Mouse (Mus musculus) c-Kit-positive CD71-positive TER-119-positive erythroid progenitor cells, embryonic 14.5 days (primary cell): ENCODE results near the gene Rgl2.
A peak's percentile ranks its signal among the peaks of the same experiment; 100 is the strongest.

Source experiments
- DNase-seq: peaks from one replicate; pipeline ENCODE4 v3.0.0-alpha.2; 2013; ENCODE audit warnings: low spot score

The Rgl2 gene

GRCm38 (mm10) chr17:33908331-33909076 is 20.8 kb upstream of the Rgl2 start:
- no peak for DNase-seq

GRCm38 (mm10) chr17:33909077-33909868 is 20.1 kb upstream of the Rgl2 start, which contains the start of gene Daxx:
TSS of gene Daxx (plus strand) at chr17:33909414.
- peak; percentile 94 for DNase-seq

GRCm38 (mm10) chr17:33909869-33910250 is 19.5 kb upstream of the Rgl2 start:
- peak; percentile 36 for DNase-seq

GRCm38 (mm10) chr17:33910346-33911051 is 18.8 kb upstream of the Rgl2 start:
- no peak for DNase-seq

- DNase-seq, result no peak
These were observed 18.1 kb upstream of the Rgl2 start for GRCm38 (mm10) chr17:33911052-33911812.

GRCm38 (mm10) chr17:33911813-33912414 is 17.4 kb upstream of the Rgl2 start:
- DNase-seq, result no peak

GRCm38 (mm10) chr17:33913264-33913663 is 16.1 kb upstream of the Rgl2 start:
- DNase-seq, result no peak

GRCm38 (mm10) chr17:33913905-33914304 is 15.4 kb upstream of the Rgl2 start:
- DNase-seq, result no peak

GRCm38 (mm10) chr17:33914969-33915391 is 14.4 kb upstream of the Rgl2 start:
- peak; percentile 32 for DNase-seq

- peak; percentile 97 for DNase-seq
These were observed 13.6 kb upstream of the Rgl2 start, which contains the start of the genes Tapbp and Zbtb22 for GRCm38 (mm10) chr17:33915671-33916250. TSS of gene Tapbp (plus strand) at chr17:33915899. TSS of gene Zbtb22 (plus strand) at chr17:33915904.

- no peak for DNase-seq
These were observed 13.0 kb upstream of the Rgl2 start for GRCm38 (mm10) chr17:33916294-33916693.

- no peak for DNase-seq
These were observed 12.3 kb upstream of the Rgl2 start for GRCm38 (mm10) chr17:33916847-33917655.

GRCm38 (mm10) chr17:33917656-33918292 is 11.6 kb upstream of the Rgl2 start:
- DNase-seq, result no peak

GRCm38 (mm10) chr17:33918293-33919203 is 10.8 kb upstream of the Rgl2 start:
- DNase-seq, result peak; percentile 54

GRCm38 (mm10) chr17:33919351-33920281 is 9.7 kb upstream of the Rgl2 start:
- peak; percentile 86 for DNase-seq

GRCm38 (mm10) chr17:33920282-33921097 is 8.9 kb upstream of the Rgl2 start:
- DNase-seq, result peak; percentile 88
